Mouse (Mus musculus) urinary bladder, adult 18-20 months (tissue): ENCODE data around the gene Mt3.
"Not testable (repeated sequence)": the region's sequence is repeated elsewhere in the genome, so short reads cannot be mapped to it uniquely, and the experiment has no call there.

Experiments used
- DNase-seq, 2 experiments: peaks; one replicate each; pipeline ENCODE4 v3.0.0; 2022; ENCODE audit warnings: low spot score in 2 of 2, mixed read lengths in 2 of 2

Mt3 gene

DNA sequence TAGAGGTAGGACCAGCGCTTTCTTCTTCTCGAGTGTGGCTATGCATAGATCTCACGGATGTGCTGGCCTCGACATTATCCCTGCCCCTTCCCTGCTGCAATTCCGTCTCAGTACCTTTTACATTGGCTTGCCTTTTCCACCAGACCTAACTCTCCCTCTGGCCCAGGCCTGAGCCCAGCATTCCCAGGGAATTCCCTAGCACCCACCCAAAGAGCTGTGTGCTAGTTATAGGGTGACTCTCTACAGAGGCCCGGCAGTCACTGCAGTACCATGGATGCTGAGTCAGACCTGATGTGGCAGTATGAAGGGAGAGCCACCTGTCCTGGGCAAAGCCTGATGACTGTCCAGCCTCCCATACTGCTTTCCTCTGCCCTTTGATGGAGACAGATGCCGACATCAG is 1.0 kb downstream of the Mt3 start:
- no peak for DNase-seq

DNA sequence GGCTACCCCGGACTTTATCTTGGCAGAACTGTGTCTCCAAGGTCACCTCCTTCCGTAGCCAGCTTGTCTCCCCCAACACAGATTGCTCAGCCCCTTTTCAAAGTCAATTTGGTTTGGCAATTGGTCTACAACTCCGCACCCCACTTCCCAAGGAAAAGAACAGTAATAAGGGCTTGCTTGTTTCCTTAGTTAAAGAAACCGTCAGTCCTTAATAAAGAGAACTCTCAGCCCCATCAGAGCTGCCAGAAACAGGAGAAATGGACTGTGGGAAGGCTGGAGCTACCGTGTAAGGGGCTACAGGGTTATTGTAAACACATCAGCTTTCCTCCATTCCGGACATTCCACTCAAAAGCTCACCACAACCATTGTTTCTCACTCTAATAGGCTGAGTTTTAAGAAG is 2.1 kb downstream of the Mt3 start:
- DNase-seq = no peak

- no peak for DNase-seq
Observed at GRCm38 (mm10) chr8:94156092-94156491, 3.7 kb downstream of the Mt3 start.

- DNase-seq = not testable (repeated sequence)
Observed at GRCm38 (mm10) chr8:94165772-94166171, 13.4 kb downstream of the Mt3 start.

DNA sequence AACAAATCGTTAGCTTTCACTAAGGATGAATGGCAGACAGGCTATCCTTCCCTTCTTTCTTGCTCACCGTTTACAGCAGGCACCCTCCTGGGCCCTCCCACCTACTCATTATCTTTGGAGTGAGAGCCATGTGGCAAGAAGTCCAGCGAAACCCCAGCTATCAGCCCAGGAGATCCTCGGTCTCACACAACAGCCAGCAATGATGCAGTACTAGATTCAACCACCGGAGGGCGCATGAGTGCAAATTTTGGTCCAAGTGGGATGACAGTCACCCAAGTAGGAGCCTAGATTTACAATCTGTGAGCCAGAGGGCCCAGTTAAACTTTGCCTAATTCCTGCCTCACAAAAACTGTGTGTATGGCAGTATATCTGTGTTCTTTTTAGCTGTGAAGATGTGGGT is 14.8 kb downstream of the Mt3 start:
- DNase-seq = peak; percentile 84 to 96

DNA sequence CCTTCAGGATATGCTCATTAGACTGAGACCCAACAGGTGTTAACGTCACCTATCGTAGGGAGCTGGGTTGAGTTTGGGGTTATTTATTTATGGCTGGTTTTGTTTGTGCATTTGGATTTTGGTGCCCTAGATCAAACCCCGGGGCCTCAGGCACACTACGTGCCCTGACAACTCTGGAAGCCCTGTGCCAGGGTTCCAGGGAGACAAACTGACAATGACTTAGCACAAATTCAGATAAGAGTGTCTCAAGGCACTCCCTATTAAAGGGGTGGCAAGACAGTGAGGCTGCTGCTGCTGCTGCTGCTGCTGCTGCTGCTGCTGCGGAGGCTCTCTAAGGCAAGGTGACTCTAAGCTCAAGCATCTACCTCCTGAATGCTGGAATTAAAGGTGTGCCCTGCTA is 17.1 kb downstream of the Mt3 start:
- no peak for DNase-seq

DNA sequence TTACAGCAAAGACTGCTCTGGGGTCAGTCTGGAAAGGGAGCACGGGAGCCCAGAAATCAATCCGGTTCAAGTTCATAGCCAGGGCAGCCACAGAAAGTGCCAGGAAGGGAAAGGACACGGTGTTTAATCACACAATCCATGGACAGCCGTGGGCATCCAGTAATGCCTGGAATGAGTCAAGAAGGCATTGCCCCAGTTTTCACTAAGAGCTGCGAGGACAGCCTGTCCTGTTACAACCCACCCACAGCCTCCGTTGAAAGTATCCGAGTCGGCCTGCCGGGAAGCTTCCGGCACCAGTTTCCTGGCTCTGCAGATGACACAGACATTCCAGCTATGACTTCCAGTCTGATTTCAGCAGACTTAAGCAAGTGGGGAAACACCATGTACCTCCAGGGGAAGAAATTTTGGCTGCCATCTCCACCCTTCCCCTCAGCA is 18.9 kb downstream of the Mt3 start:
- DNase-seq = no peak

GRCm38 (mm10) chr8:94172075-94172808 is 19.8 kb downstream of the Mt3 start, which contains the start of gene Mt2:
Gene Mt2 (plus strand): TSS chr8:94172664.
- peak; percentile 69 to 83 for DNase-seq

DNA sequence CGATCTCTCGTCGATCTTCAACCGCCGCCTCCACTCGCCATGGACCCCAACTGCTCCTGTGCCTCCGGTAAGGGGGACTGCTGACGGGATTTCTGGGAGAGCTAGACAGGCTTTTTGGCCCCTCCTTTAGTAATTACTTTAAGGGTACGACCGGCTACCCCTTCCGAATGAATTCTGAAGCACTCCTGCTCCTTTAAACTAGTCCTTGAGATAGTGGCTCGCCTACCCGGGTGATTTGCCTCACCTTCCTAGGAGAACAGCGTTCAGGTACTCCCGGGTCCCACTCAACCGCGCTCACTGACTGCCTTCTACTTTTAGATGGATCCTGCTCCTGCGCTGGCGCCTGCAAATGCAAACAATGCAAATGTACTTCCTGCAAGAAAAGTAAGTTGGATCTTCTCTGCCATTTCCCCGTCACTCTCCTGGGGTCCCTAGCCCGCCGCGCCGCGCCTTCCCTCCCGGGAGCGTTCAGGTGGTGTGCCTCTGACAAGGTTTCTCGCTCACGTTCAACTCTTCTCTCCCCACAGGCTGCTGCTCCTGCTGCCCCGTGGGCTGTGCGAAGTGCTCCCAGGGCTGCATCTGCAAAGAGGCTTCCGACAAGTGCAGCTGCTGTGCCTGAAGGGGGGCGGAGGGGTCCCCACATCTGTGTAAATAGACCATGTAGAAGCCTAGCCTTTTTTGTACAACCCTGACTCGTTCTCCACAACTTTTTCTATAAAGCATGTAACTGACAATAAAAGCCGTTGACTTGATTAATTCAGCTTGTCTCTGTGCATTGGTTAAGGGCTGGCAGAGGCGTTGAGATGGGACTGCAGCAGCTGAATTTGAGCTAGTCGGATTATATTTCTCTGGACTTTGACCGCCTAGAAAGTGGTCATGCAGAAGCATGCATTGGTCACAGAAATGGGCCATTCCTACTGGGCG is 20.7 kb downstream of the Mt3 start:
- DNase-seq = peak in 1 of 2 experiments; percentile 45

DNA sequence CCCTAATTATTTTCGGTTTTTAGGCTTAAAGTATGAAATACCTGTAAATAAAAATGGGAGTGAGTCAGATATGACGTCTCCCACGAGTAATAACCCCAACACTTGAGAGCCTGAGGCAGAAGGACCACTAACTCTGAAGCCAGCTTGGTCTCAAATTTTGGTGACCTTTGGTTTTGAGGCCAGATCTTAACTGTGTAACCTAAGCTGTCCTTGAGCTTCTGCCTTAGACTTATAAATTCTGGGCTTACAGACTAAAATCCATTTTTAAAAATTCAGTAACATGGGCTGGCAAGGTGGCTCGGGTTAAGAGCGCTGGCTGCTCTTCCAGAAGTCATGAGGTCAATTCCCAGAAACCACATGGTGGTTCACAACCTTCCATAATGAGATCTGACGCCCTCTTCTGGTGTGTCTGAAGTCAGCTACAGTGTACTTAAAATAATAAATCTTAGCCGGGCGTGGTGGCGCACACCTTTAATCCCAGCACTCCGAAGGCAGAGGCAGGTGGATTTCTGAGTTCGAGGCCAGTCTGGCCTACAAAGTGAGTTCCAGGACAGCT is 21.5 kb downstream of the Mt3 start:
- DNase-seq = no peak

DNA sequence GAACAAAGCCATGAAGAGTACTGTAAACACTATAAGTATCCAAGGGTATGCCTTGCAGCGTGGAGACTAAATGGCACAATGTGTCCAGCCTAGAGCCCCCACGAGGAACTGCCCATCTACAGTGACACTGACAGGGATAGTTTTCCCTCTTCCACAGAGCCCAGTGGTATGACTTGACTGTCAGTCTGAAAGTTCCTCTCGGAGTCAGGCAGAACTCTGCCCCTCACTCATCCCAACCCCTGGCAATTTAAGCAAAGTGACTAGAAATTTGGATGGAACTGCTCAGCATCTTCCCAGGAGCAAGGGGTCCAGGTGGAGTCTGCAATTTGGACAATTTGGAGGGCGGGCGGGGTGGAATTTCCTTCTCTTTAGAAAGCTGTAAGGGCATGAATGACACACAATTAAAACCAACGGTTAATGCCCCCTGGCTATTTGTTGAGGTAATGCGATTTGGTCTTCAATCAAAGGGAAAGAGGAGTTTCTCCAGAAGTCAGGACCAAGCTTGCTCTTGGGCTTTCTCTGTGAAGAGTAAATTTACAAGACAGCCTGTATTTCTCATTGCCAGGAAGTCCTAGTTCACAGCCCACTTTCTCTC is 22.3 kb downstream of the Mt3 start:
- DNase-seq = no peak

DNA sequence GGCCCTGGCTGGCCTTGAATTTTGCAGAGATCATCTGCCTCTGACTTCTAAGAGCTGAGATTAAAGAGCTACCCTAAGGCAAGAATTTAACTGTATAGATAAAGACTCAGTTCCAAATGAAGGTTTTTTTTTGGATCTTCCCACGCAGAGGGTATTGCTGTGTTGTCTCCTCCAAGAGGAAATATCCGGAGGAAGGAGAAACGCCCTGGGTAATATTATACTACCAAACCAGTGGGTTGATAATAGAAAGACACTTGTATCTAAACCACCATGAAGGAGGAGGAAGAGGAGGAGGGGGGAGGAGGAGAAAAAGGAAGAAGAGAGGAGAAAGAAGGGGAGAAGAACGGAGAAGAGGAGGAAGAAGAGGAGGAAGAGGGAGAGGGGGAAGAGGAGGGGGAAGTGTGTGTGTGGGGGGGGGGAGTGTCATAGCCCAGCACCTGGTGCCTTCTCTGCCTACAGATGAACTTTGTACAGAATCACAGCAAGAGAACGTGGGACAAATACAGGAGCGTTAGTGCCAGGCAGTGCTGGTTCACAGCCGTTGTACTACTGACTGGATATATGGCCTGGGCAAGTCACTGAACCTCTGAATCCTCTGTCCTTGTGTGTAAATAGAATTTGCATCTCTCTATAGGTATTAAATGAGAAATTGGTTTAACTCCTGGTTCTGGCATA is 25.4 kb downstream of the Mt3 start:
- no peak for DNase-seq

- DNase-seq = peak; percentile 79 to 94
Observed at GRCm38 (mm10) chr8:94178857-94179712, 26.7 kb downstream of the Mt3 start, which contains the start of gene Mt1. Gene Mt1 (plus strand): TSS chr8:94179082.

DNA sequence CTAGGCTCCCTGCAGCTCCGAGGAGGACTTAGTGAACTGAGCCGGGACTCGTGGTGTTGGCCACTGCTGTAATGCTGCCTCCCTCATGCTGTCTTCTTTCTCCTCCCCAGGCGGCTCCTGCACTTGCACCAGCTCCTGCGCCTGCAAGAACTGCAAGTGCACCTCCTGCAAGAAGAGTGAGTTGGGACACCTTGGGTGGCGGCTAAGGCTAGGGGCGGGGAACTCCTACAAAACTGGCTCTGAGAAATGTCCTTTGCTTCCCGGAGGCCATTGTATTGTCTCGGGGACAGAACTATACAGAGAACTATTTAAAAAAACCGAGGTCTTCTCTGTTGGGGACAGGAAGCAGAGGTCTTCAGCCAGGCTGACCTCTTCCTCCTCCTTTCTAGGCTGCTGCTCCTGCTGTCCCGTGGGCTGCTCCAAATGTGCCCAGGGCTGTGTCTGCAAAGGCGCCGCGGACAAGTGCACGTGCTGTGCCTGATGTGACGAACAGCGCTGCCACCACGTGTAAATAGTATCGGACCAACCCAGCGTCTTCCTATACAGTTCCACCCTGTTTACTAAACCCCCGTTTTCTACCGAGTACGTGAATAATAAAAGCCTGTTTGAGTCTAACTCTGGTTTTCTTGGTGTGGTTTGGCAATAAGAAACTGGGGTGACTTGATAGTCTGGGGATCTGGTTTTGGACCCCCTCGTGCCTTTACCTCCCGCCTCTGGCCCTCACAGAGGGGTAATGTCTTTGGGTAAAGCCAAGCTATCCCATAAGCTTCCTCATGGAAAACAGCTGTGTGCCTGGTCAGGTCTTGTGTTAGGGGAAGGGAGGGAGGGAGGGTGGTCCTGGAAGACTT is 27.5 kb downstream of the Mt3 start:
- DNase-seq = no peak

DNA sequence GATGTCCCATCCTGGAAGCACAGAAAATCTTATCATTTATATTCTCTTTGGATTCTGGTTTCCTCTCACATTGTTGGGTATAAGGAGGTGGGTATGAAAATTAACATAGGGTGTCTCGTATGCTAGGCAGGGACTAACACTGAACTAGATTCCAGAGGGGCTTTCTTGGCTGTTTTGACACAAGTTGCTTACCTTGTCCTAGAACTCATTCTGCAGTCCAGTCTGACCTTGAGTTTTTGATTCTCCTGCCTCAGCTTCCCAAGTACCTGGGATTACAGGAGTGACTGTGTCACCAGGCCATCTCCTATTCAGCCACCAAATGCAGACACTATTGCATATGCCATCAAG is 28.1 kb downstream of the Mt3 start:
- DNase-seq = no peak

DNA sequence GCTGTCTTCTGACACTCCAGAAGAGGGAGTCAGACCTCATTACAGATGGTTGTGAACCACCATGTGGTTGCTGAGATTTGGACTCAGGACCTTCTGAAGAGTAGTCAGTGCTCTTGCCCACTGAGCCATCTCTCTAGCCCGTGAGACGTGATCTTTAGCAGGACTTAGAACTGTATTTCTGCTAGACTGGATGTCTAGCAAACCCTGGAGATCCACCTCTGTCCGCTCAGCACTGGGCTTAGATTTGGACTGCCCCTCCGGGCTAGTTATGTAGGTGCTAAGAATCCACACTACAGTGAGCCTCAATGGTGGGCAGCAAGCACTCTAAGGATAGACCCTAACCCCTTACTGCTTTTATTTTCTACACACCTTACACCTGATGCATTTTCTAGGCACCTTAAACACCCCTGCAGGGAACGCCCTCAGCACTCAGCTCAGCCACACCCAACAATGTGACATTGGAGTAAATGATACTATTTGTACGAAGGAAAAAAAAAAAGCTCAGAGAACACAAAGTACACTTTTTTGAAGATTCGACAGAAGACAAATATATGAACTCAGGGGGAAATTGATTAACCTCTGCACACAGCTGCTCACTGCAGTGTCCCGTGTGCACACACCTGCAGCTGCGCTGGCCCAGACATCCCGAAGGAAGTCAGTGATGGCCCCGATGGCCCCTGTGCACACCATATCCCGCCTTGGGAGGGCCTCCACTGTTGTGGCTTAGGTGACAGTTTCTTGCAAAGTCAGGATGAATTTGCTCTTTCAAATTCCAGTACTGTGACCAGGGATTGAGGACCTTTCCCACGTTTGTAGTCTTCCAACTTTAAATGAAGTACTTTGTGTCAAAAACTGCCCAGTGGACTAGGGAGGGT is 29.9 kb downstream of the Mt3 start:
- no peak for DNase-seq

- DNase-seq = peak; percentile 50 to 76
Observed at GRCm38 (mm10) chr8:94183117-94183516, 30.7 kb downstream of the Mt3 start.

DNA sequence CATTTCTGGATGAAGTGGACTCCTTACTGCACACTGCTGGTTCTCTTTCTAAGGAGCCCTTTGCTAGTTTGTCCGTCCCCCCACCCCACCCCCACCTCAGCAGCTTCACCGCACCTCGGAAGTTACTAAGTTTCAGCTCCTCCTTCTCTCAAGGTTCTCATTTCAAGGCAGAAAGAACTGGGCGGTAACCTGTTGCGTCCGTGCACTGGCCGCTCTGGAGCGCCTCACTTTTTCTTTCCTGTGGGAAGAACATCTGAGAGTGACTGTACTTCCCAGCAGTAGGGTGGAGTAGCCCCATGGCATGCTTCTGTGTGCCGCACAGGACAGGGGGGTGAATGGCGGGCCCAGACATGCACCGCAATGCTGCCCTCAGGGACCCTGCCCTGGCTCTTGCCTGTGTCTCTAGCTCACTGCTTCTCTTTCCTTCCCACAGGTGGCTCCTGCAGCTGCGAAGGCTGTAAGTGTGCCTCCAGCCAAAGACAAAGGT is 32.0 kb downstream of the Mt3 start:
- DNase-seq = no peak
